In genomic region chr3:41375230-41375930, GRCm38 (mm10) we compare ENCODE assay signal across 19 mouse cellular contexts.
DNase-seq lines count a peak whose midpoint lies in the region; ATAC-seq lines count a peak whose summit lies in the region.
"Had no signal": no experiment of that assay in that cellular context is flagged by ENCODE, and none has a peak within 500 bp of the region (broad histone marks: within the 10 kb centered on the region; RNA-seq: fewer than 3 reads in every experiment).

No protein-coding gene starts in this region.

- H3K27me3 ChIP-seq in heart, embryonic 10.5 days (ENCODE audit: insufficient read depth, poor library complexity, severe bottlenecking): no peaks in the 10 kb centered on the region
- no peaks in the 10 kb centered on the region for H3K27me3 ChIP-seq in liver, embryonic 11.5 days (replicated peaks; ENCODE audit: control insufficient read depth, insufficient read depth, low read length)
- H3K27me3 ChIP-seq in hindbrain, embryonic 10.5 days (ENCODE audit: insufficient read depth, poor library complexity, severe bottlenecking): no peaks in the 10 kb centered on the region
- H3K27me3 ChIP-seq: hindbrain, embryonic 12.5 days; liver, embryonic 12.5 days; megakaryocyte, embryonic 14.5 days; stomach, embryonic 15.5 days had no signal

- no peak overlapping the region; the same call in 1 of the 2 replicates for H3K27ac ChIP-seq in heart, embryonic 10.5 days
- no peak overlapping the region for H3K27ac ChIP-seq in liver, embryonic 11.5 days (ENCODE audit: low read depth, low read length)
- no peak overlapping the region for H3K27ac ChIP-seq in hindbrain, embryonic 10.5 days
- H3K27ac ChIP-seq: forebrain, embryonic 10.5 days; hindbrain, embryonic 12.5 days; liver, embryonic 12.5 days; stomach, embryonic 15.5 days had no signal

- H3K4me1 ChIP-seq in heart, embryonic 10.5 days: peaks cover 19% of the 10 kb centered on the region; the same call in 1 of the 2 replicates
- H3K4me1 ChIP-seq in liver, embryonic 11.5 days (replicated peaks; ENCODE audit: control insufficient read depth, insufficient read depth, low read length): no peaks in the 10 kb centered on the region
- H3K4me1 ChIP-seq in hindbrain, embryonic 10.5 days (replicated peaks): peaks cover 13% of the 10 kb centered on the region; the same call in 1 of the 2 replicates
- H3K4me1 ChIP-seq: forebrain, embryonic 10.5 days; liver, embryonic 12.5 days had no signal

- H3K9ac ChIP-seq in liver, embryonic 11.5 days (ENCODE audit: low read depth, low read length): no peak overlapping the region
- H3K9ac ChIP-seq: hindbrain, embryonic 12.5 days; liver, embryonic 12.5 days; stomach, embryonic 15.5 days had no signal

- DNase-seq in heart, adult 11 months: peak; percentile 92
- no peak for DNase-seq in heart, embryonic 10.5 days (ENCODE audit: low spot score)
- peak; percentile 87 for DNase-seq in 3T3-L1 (ENCODE audit: low read depth, low spot score)
- DNase-seq in fibroblast of lung, adult 2 months (ENCODE audit: low read depth): peak; percentile 83
- peak; percentile 55 for DNase-seq in lung, postnatal 25 days (ENCODE audit: low spot score)
- no peak for DNase-seq in liver, embryonic 11.5 days (ENCODE audit: low spot score)
- DNase-seq in thymus, adult 18-20 months: no peak
- no peak for DNase-seq in hindbrain, embryonic 10.5 days (ENCODE audit: low spot score)
- DNase-seq: adrenal gland, adult 2 months; kidney, adult 2 months; kidney, postnatal 25 days; right cerebral cortex, postnatal 14 days; thymus, postnatal 25 days had no signal

- 71% methylated on average over 2 of the region's 2 CpGs for WGBS in heart, embryonic 10.5 days
- WGBS in liver, embryonic 11.5 days: 79% methylated on average over 2 of the region's 2 CpGs
- 78% methylated on average over 2 of the region's 2 CpGs for WGBS in hindbrain, embryonic 10.5 days

- no peak overlapping the region for H3K4me2 ChIP-seq in liver, embryonic 11.5 days
- H3K4me2 ChIP-seq: hindbrain, embryonic 12.5 days; liver, embryonic 12.5 days; stomach, embryonic 15.5 days had no signal

- no peaks in the 10 kb centered on the region for H3K36me3 ChIP-seq in heart, embryonic 10.5 days
- no peaks in the 10 kb centered on the region for H3K36me3 ChIP-seq in liver, embryonic 11.5 days (ENCODE audit: control insufficient read depth, insufficient read depth, low read length)
- no peaks in the 10 kb centered on the region for H3K36me3 ChIP-seq in hindbrain, embryonic 10.5 days
- H3K36me3 ChIP-seq: forebrain, embryonic 10.5 days; hindbrain, embryonic 12.5 days; liver, embryonic 12.5 days; stomach, embryonic 15.5 days had no signal

- no peak overlapping the region for H3K4me3 ChIP-seq in heart, embryonic 10.5 days
- no peak overlapping the region for H3K4me3 ChIP-seq in liver, embryonic 11.5 days (ENCODE audit: low read depth, low read length)
- no peak overlapping the region for H3K4me3 ChIP-seq in hindbrain, embryonic 10.5 days
- H3K4me3 ChIP-seq: forebrain, embryonic 10.5 days; hindbrain, embryonic 12.5 days; liver, embryonic 12.5 days; stomach, embryonic 15.5 days had no signal

- H3K9me3 ChIP-seq in heart, embryonic 10.5 days: no peaks in the 10 kb centered on the region
- no peaks in the 10 kb centered on the region for H3K9me3 ChIP-seq in liver, embryonic 11.5 days (ENCODE audit: control insufficient read depth, low read length)
- H3K9me3 ChIP-seq in hindbrain, embryonic 10.5 days: no peaks in the 10 kb centered on the region
- H3K9me3 ChIP-seq: forebrain, embryonic 10.5 days; hindbrain, embryonic 12.5 days; liver, embryonic 12.5 days; stomach, embryonic 15.5 days had no signal

- no peak for ATAC-seq in liver, embryonic 11.5 days (replicated peaks; ENCODE audit: low FRiP score)
- ATAC-seq: liver, embryonic 12.5 days; midbrain, embryonic 16.5 days had no signal

Comparison
In these comparisons a context has a peak if more than half of its experiments do, and no peak if none do; other contexts are left out.
1. DNase-seq: peak in heart, adult 11 months (single experiment), 3T3-L1 (single experiment), fibroblast of lung, adult 2 months (single experiment) and lung, postnatal 25 days (single experiment); none in heart, embryonic 10.5 days (single experiment), liver, embryonic 11.5 days (single experiment), thymus, adult 18-20 months (0 of 2) and hindbrain, embryonic 10.5 days (single experiment).